Mouse (Mus musculus) left cerebral cortex, postnatal 10 days (tissue): ENCODE data around the gene Crabp2. TPM values are rescaled to one million over a fixed set of nuclear protein-coding genes. Genes with fewer than 3 reads are reported as not detected.

Experiments
- DNase-seq, 2 experiments: peaks; one replicate each; pipeline ENCODE4 v3.0.0; 2021 to 2022; ENCODE audit warnings: low spot score in 2 of 2, mixed read lengths in 1 of 2; ENCODE audit errors: extremely low spot score in 1 of 2
- intact Hi-C: fragments of 180-260 bp; cut with DNase I; formaldehyde crosslinking; loops from one replicate; pipeline ENCODE4 v1.15.1; 2025
- total RNA-seq, 2 experiments: library from RNA; stranded (reverse); gene quantifications; 2 replicates each; pipeline ENCODE4 v1.2.3; 2021

The Crabp2 gene
- total RNA-seq, 2 experiments from 2014 or later, result 4.9 to 5.7 TPM

DNA sequence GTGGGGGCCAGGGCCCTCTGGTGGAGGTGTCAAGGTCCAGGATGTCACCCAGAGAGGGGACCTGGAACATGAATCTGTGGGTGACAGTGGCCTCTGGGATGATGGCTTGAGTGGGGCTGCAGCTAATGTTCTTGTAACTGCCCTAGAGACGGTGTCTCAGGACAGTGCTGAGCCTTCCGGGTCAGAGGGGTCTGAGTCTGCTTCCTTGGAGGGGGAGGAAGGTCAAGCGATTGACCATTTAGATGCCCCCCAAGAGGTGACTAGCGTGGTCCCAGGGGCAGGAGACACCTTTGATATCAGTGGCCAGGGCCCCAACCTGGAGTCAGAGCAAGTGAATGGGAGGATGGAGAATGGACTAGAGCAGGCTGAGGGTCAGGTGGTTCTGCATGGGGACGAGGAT lies 31.0 kb downstream of the Crabp2 start:
- no peak for DNase-seq
- intact Hi-C loops, result no loop called here

DNA sequence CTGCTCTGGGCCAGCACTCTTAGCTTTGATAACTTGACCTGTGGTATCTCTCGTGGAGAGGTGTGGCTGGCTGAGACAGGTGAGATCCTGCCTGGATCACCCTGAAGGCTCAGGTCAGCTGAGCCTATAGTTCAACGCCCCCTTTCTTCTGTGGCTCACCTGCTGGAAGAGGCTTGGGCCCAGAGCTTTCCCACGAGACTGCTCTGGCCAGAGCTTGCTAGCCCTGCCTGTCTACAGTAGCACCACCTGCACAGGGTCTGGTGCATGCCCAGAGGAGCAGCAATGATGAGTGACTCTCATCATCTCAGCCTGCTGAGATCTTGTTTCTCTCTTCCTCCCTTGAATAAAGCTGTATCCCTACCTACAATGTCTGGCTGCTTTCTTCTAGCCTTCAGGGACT lies 31.6 kb downstream of the Crabp2 start:
- intact Hi-C loops, result no loop called here
- DNase-seq, result no peak

DNA sequence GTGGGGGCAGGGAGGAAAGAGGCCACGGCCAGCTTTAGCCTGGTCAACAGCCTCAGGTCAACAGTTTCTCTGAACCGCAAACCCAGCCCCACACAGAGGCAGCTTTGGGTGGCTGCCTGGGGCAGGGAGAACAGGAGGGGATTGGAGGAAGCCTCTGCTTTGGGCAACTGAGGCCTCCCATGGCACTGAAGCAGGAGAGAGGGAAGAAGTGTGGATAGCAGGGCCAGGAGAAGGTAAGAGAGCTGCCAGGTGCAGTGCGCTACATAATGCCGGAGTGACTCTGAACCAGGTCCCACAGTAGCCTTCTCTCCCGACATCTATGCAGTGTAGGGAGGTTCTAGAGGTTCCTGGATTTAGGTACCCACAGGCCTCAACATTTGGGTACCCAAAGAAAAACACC lies 32.3 kb downstream of the Crabp2 start:
- intact Hi-C loops, result no loop called here
- peak in 1 of 2 experiments; percentile 27 for DNase-seq

DNA sequence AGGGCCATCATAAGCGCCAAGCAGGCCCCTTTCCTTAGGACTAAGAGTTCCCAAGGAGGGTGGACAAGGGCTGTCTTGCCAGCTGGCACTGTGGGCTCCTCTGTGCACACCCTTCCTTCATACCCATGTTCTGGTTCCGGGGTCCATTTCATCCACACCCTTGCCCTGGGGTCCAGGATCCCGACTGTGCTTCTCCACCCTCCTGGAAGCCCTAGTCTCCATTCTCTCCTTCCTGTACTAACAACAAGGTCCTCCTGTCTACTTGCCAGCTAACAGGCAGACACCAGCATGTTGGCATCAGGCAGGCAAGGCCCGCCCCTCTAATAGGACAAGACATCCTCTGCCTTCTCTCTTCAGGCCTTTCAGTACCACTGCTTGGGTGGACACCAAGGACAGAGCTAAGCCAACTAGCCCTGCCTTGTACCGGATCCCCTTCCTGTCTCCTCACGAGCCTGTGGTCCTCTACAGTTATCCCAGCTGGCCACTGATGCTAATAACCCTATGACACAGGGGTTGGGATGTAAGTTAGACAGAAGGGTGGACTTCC lies 32.8 kb downstream of the Crabp2 start:
- intact Hi-C loops, result no loop called here
- peak in 1 of 2 experiments; percentile 23 for DNase-seq

DNA sequence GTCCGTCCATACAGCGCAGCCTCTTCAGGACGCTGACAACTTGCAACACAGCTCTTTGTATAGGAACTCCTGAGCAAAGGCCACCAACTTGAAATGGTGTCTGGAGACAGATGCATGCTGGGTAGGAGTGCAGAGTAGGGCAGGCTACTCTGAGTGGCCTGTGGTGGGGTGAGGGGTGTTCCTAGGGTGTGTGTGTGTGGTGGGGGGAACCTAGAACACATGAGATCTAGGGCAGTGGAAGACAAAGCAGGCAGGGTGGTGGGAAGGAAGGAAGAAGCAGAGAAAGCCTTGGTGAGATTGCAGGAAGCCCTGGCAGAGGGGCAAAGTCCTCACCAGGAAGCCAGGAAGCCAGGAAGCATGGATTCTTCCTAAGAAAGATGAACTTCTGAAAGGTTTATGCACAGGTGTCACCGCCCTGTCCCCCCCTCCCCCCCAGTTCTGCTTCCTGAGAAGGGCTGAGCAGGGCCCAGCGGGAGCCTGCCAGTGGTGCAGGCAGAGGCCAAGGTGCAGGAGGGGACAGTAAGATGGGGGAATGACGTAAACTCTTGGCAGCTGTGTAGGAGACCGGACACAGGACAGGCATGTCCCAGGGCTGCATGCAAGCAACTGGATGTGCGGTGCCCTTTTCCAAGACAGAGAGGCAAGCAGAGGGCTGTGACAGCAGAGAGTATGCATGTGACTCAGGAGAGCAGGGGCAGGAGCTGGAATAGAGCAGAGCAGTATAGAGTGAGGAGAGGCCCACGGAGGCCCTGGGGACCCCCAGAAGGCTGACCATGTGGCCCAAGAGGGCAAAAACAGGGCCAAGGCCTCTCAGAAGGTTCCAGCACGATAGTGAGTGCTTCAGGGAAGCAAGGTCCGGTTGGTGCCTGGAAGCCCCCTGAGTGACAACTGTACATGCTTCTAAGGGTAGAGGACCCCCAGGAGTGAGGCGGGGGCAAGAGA lies 33.7 kb downstream of the Crabp2 start:
- intact Hi-C loops, result no loop called here
- peak in 1 of 2 experiments; percentile 72 for DNase-seq

DNA sequence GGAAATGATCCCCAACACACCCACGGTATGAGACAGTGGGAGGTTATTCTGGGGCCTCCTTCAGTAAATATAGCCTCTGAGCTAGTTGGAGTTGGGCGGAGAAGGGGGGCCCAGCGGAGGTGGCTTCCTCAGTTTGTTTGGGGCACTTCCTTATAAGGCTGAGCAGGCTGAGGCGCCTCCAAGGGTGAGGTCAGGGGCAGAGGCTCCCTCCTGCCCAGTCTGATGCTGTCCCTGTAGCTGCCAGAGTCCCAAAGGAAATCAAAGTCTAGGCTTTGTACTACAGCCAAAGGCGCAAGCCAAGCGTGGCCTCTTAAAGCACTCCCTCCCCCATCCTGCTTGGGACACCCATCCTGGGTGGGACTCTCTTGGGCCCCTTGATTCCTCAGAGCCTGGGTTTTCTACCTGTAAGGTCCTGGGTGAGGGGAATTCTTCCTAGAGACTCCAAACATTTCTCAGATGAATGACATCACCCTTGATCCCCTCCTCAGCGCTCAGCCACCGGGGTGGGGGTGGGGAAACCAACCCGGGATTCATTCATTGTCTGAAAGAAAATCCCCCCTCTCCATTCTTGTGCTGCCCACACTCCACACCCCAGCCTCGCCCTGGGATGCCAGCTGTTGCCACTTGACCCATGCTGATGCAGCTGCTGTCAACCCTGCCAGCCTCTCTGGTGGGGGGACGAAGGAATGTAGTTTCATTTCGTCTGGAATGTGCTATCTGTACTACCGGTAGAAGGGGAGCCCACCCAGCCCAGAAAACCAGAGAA lies 34.6 kb downstream of the Crabp2 start:
- peak in 1 of 2 experiments; percentile 82 for DNase-seq
- intact Hi-C loops, result no loop called here

DNA sequence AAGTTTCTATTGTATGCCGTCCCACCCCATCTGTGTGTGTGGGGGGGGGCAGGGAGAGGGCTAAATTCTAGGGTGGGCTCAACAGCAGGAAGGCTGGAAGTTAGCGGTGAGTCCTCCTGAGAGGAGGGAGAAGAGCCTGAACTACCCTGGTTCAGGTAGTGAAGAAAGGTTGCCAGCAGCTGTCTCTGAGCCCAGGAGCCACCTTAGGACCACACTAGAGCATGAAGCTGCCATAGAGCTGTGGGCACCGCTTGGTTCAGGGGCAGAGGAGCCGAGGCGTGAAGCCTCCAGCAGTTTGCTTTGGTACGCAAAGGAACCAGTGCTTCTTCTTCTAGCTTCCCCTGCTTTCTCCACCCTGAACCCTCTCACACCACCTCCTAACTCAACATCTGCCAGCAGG lies 35.2 kb downstream of the Crabp2 start:
- no peak for DNase-seq
- intact Hi-C loops, result no loop called here

DNA sequence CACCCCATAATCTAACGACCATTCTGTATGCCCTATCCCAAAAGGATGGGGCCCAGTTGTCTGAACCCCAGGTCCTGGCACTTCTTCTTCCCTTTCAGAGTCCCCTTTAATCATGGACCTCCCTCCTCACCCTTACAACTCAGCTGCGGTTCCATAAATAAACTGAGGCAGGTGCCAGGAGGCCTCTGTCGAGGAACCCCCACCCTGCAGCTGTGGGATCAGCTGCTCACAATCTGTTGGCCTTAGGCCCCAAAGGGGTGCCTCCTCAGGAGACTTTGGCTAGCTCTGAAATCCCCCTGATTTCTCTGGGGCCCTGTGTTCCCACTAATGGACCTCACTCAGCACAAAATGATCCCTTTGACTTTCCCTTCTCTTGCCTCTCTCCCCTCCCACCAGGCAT lies 35.6 kb downstream of the Crabp2 start:
- no peak for DNase-seq
- intact Hi-C loops, result no loop called here

DNA sequence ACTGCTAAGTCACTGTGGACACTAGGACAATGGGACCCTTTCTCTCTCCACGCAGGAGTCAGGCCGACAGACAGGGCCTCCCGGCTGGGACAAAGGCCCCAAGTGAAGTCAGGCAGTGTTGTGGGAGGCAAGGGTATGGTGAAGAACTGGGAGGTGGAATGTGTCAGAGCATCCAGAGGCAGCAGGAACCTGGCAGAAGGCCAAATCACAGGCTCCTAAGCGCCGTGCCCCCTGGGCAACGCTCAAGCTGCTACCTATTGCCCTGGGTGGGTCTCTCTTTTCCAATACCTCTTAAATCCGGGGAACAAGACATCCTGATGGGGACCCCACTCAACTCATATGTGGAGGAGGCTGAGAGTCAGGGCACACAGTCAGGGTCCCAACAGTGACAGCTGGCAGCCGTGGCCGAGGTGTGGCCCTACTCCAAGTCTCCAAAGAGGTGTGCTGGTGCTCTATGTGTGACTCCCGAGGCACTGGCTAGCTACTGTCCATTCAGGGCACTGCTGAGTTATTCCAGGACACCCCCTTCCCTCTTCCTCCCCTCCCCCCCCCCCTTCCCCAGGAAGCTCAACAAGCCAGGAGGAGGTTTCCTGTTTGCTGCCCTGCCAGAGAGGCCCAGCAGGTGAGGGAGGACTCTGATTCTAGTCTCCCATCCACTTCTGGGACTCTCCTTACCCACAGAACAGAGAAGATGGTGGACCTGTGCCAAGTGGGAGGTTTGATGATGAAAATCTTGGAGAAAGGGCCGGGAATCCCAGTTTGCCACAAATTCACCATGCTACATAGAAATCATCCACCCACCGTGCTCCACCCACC lies 37.2 kb downstream of the Crabp2 start:
- DNase-seq, result peak in 1 of 2 experiments; percentile 68
- intact Hi-C loops, result no loop called here

DNA sequence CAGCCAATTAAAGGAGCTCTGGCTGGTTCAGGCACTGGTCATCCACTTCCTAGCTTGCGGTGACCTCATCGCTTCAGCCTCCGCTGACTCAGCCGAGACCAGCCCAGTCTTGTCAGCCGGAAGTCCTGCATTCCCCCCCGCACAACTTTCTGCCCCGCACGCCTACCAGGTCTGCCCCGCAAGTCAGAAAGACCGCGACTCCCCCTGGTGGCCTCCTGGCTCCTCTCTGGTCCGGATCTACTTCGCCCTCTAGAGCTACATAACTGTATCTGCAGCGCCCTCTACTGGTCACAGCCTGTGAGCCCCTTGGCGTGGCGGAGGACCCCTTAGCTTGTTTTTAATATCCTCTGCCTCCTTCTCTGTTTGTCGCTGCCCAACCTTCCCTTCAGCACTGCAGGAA lies 38.4 kb downstream of the Crabp2 start:
- DNase-seq, result peak; percentile 91 to 98
- intact Hi-C loops, result no loop called here

DNA sequence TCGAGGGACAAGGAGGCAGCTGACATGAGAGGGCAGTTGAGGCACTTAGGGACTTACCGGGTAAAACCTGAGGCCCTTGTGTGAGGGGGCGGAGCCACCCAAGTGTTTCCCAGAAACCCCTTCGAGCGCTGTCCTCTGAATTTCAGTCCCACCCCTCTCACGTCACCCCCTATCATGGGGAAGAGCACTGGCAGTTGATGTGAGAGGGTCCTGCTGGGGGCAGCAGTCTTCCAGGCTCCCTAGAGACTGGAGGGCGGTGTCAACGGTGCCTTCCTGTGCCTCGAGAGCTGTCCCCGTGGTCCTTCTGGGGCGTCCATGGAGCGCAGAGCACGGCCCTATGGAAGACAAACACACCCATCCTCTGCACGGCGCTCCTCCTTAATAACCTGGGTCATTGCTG lies 39.2 kb downstream of the Crabp2 start:
- DNase-seq, result peak in 1 of 2 experiments; percentile 67
- intact Hi-C loops, result no loop called here

DNA sequence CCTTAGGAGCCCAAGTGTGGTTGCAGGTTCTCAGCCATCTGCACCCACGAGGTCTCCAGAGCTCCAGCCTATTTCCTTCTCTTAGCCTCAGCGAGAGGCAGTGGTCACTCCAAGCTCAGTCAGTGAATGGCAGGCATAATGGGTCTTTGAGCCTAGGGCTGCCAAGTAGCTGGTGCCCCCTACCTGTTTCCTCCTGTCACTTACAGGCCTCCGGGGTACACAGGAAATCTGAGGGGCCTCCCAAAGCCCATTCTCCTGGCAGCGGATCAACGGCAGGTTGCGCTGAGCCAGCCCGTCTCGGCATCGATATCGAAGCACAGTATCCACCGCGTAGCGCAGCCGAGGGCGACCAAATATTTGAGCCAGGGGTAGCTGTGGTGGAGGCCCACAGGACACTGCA lies 39.6 kb downstream of the Crabp2 start:
- intact Hi-C loops, result no loop called here
- DNase-seq, result no peak

DNA sequence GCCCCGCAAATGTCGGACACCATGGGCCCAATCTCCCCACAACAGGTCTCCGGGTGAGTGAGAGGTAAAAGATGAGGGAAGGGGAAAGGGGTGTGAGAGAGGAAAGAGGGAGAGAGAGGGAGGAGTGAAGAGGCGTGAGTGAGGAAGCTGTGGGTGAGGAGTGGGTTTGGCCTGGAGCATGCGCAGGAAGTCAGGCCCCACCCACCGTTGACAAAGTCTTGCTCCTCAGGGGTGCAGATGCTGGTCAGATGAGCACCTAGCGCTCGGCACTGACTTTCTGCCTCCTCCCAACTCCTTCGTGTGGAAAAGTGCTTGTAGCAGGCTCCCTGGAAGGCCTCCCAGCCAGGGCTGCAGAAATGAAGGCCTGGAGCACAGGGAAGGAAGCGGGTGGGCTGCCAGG lies 41.5 kb downstream of the Crabp2 start:
- intact Hi-C loops, result no loop called here
- no peak for DNase-seq

DNA sequence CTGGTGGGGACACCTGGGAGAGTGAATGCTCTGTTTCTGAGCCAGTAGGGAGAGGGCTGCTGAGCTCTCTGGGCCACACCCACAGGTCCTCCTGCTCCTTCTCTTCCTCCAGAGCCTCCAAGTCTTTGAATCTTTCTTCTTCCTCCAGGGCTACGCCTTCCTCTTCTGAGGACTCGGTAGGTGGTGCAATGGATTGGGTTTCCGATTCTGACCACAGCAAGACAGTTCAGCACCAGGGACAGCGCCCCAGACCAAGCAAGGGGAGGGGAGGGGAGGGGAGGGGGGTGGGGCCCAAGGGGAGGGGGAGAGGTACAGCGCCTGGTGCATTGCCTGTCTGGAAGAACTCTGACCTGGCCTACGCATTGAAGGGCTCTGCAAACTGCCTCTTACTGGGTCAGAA lies 45.0 kb downstream of the Crabp2 start:
- DNase-seq, result no peak
- intact Hi-C loops, result no loop called here

DNA sequence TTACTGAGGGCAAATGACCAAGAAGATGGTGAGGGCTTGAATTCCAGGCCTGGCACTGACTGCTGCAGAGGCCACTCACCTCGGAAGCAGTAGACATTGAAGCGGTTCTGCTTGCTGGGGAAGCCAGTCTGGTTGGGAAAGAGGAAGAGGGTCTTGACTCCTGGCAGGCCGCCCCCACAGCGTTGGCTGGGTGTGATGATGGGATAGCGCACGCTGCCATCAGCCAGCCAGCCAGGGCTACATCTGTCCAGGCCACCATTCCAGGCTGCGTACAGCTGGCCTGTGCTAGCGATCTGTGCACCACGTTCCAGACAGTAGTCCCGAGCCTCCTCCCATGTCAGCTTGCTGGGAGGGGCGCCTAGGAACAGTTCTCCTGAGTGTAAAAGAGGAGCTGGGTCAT lies 46.9 kb downstream of the Crabp2 start:
- intact Hi-C loops, result no loop called here
- DNase-seq, result no peak

DNA sequence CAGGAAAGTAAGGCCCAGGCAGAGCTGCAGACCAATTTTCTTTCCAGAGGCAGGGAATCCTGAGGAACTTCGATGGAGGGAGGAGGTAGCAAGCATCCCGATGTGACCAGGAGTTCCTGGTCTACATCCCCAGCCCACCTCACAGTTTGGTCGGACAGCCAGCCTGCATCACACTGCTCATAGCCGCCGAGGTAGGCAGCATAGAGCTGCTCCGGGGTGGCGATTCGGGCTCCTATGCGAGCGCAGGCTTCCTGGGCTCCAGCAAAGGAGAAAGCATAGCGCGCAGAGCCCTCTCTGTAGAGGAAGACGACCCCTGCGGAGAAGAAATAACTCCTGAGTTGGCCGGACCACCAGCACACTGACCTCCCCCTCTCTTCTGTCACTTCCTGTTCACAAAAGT lies 47.9 kb downstream of the Crabp2 start:
- no peak for DNase-seq
- intact Hi-C loops, result no loop called here

DNA sequence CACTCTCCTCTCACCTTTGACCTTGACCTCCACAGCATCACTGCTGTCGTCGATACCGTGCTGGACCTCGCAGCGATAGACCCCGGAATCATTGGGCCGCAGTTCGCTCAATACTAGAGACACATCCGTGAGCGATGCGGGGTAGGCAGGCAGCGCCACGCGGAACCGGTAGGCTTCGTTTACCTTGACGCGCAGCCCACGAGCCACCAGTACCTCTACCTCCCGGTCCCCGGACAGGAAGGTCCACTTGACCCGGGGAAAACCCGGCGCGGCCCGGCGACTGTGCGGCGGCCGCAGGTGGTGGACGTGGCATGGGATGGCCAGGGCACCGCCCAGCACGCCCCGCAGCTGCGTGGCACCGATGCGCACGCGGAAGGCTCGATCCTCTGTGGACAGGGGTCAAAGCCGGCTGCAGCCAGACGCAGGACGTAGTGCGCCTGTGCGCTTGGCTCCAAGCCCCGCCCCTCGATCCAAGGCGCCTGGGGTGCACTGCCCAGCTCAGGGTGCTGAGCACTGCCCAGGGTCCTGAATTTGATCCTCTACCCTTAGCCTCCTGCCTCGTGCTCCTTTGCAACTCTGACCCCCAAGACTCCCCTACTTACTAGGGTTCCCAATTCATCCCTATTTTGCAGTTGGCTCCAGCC lies 48.6 kb downstream of the Crabp2 start:
- DNase-seq, result peak in 1 of 2 experiments; percentile 65
- intact Hi-C loops, result no loop called here

DNA sequence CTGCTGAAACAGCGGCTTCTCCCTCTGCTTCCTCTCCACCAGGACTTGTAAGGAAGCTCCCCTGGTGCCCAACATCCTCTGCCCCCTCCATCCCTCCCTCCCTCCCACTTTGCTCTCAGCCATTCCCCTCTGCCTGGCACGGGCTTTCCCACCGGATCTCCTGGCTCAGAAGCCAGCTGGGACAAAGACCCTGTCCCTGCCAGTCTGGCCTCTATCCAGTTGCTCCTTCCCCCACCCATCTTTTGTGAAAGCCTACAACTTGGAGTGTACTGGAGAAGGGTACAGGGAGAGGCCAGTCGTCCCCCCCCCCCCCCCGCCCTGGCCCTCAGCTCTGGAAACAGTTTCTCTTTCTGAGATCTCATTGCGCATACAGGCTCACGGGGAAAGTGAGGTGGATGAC lies 50.3 kb downstream of the Crabp2 start:
- DNase-seq, result peak; percentile 78 to 79
- intact Hi-C loops, result no loop called here
